Mouse (Mus musculus): Measurements from ENCODE around the gene Foxp1. TPM values are rescaled to one million over a fixed set of nuclear protein-coding genes. Genes with fewer than 3 reads are reported as not detected.
A peak's percentile ranks its signal among the peaks of the same experiment; 100 is the strongest.

The Foxp1 gene
- polyA plus RNA-seq, 1 experiment from 2014 or later: 91.9 TPM

DNA sequence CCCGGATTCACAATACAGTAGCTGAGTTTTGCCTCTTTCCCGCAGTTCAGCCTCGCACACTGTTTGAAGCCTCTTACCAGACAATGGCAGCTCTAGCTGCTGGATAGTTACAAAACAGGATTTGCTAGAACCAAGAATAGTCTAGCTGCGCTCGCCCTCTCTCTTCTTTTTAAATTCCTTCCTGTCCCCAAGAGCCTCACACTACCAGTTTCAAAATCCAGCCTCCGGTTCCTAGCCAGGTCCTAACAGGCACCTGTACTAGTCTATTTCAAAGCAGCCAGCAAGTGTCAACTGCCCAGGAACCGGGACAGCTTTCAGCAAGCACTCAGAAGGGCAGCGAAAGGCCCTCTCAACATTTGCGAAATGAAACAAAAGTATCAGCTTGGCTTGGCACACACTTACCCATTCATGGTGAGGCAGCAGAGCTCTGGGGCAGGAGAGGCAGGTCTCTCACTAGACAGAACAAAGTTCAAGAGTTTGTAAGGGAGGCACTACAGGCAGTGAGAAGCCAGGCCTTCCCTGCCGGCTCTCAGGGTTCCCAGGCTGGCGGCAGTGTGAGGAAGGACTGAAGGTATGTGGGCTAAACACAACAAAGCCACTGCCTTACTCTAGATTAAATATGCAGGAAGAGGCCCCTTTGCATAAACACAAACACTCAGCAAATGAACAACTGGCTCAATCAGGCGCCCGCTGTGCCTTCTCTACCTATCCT is 256.4 kb downstream of the Foxp1 start:
- DNase-seq (ENCODE audit: low spot score) (peak; percentile 44), ATAC-seq (ENCODE audit: low FRiP score) (no peak)
- Histone ChIP-seq H3K36me3 (ENCODE audit: control insufficient read depth, insufficient read depth, low read length) (no peaks in the 10 kb centered on the region), H3K4me1 (replicated peaks; ENCODE audit: control insufficient read depth, insufficient read depth, low read length) (peaks cover 15% of the 10 kb centered on the region), H3K4me3 (ENCODE audit: low read depth, low read length) (no peak overlapping the region), H3K9me3 (ENCODE audit: control insufficient read depth, low read length) (no peaks in the 10 kb centered on the region), H3K4me2 (replicated peaks; ENCODE audit: low read depth, low read length) (peak overlapping the region; percentile 5; the same call in 1 of the 2 replicates), H3K9ac (ENCODE audit: low read depth, low read length) (0 out of 2 replicates have a peak overlapping the region, but pooled peaks have one; percentile 11), H3K27me3 (ENCODE audit: control insufficient read depth, insufficient read depth, low read length) (no peaks in the 10 kb centered on the region), H3K27ac (ENCODE audit: low read depth, low read length) (0 out of 2 replicates have a peak overlapping the region, but pooled peaks have one; percentile 24)
- WGBS: 13% methylated on average over 13 of the region's 13 CpGs

DNA sequence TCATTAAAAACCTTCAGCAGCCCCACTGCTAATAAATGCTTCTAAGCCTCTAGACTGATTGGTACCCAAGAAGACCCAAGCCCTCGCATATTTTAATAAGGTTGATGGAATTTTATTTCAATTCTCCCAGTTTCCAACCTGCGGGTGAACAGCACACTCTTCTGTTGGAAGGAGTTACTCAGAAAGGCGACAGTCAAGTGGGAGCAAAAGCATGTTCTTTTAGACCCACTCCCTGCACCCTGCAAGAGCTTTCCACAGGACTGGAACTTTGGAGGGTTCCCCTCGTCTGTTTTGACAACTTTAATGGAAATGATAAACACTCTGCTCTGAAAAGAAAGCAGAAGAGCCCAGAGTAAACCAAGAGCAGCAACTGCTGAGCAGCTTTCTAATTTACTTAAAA is 257.3 kb downstream of the Foxp1 start:
- no peak overlapping the region for H3K9ac ChIP-seq (ENCODE audit: low read depth, low read length)
- 27% methylated on average over 4 of the region's 4 CpGs for WGBS
- H3K4me1 ChIP-seq (replicated peaks; ENCODE audit: control insufficient read depth, insufficient read depth, low read length): peaks cover 15% of the 10 kb centered on the region
- DNase-seq (ENCODE audit: low spot score) (peak; percentile 14), ATAC-seq (ENCODE audit: low FRiP score) (no peak)
- H3K36me3 ChIP-seq (ENCODE audit: control insufficient read depth, insufficient read depth, low read length): no peaks in the 10 kb centered on the region
- no peaks in the 10 kb centered on the region for H3K9me3 ChIP-seq (ENCODE audit: control insufficient read depth, low read length)
- H3K4me2 ChIP-seq (replicated peaks; ENCODE audit: low read depth, low read length): no peak overlapping the region
- no peak overlapping the region for H3K4me3 ChIP-seq (ENCODE audit: low read depth, low read length)
- no peaks in the 10 kb centered on the region for H3K27me3 ChIP-seq (ENCODE audit: control insufficient read depth, insufficient read depth, low read length)
- no peak overlapping the region for H3K27ac ChIP-seq (ENCODE audit: low read depth, low read length)

DNA sequence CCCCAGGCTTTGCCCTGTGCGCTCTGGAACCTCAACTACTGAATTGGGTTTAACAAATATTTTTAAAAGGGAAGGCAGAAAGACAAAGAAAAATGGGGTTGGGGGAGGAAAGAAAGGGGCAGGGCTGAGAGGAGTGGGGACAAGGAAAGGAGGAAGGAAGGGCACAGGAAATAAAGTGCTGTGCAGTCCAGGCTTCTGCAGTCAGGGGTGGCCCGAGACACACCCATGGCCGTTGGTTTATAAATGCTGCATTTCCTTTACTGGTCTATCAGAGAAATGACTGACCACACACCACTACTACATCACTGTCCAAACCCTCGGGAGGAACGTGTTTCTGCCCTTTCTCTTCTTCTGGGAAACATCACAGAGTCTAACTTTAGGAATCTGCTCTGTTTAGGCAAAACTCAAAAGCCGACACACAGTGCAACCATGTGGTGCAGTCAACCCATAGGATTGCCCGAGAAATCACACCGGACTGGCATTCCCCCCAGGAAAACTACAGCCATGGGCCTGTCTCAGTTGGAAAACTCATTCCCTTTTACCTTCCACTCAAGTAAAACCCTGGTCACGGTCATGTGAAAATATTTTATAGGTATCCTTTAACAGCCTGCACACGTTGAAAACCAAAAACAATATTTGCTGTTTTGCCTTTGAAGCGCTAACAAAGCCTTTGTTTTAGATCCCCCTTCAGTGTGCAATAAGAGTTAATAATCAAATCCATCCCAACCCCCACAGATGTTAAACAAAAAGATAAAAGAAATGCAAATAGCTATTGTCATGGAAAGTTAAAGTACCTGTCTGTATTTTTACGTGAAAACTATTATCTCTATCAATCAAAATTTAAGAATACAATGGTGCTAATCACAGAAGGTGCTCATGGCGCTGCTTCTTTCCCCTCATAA is 258.1 kb downstream of the Foxp1 start:
- Histone ChIP-seq H3K9ac (ENCODE audit: low read depth, low read length) (no peak overlapping the region), H3K9me3 (ENCODE audit: control insufficient read depth, low read length) (no peaks in the 10 kb centered on the region), H3K36me3 (ENCODE audit: control insufficient read depth, insufficient read depth, low read length) (no peaks in the 10 kb centered on the region), H3K4me2 (replicated peaks; ENCODE audit: low read depth, low read length) (no peak overlapping the region), H3K27ac (ENCODE audit: low read depth, low read length) (no peak overlapping the region), H3K27me3 (ENCODE audit: control insufficient read depth, insufficient read depth, low read length) (no peaks in the 10 kb centered on the region), H3K4me1 (replicated peaks; ENCODE audit: control insufficient read depth, insufficient read depth, low read length) (peaks cover 15% of the 10 kb centered on the region), H3K4me3 (ENCODE audit: low read depth, low read length) (no peak overlapping the region)
- DNase-seq (ENCODE audit: low spot score): peak; percentile 23
- no peak for ATAC-seq (ENCODE audit: low FRiP score)
- 24% methylated on average over 13 of the region's 13 CpGs for WGBS

DNA sequence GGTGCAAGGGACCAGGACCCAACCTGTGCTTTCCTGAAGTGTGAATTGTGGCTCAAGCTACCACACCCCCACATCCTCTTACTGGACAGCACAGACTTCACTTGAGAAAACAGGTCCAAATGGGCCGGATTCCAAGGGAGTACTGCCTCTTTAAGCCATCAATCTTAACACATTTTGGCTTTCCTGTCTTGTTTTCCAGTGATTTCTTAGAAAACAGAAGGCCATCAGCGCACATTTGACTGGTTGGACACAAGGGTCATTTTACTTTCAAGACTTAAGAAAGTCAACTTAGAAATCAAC is 258.7 kb downstream of the Foxp1 start:
- no peaks in the 10 kb centered on the region for H3K36me3 ChIP-seq (ENCODE audit: control insufficient read depth, insufficient read depth, low read length)
- no peaks in the 10 kb centered on the region for H3K9me3 ChIP-seq (ENCODE audit: control insufficient read depth, low read length)
- H3K4me3 ChIP-seq (ENCODE audit: low read depth, low read length): no peak overlapping the region
- H3K9ac ChIP-seq (ENCODE audit: low read depth, low read length): no peak overlapping the region
- 0 out of 2 replicates have a peak overlapping the region, but pooled peaks have one; percentile 11 for H3K4me2 ChIP-seq (replicated peaks; ENCODE audit: low read depth, low read length)
- no peak overlapping the region for H3K27ac ChIP-seq (ENCODE audit: low read depth, low read length)
- no peaks in the 10 kb centered on the region for H3K27me3 ChIP-seq (ENCODE audit: control insufficient read depth, insufficient read depth, low read length)
- H3K4me1 ChIP-seq (replicated peaks; ENCODE audit: control insufficient read depth, insufficient read depth, low read length): peaks cover 15% of the 10 kb centered on the region
- 31% methylated on average over 2 of the region's 2 CpGs for WGBS
- DNase-seq (ENCODE audit: low spot score) (peak; percentile 16), ATAC-seq (ENCODE audit: low FRiP score) (no peak)

DNA sequence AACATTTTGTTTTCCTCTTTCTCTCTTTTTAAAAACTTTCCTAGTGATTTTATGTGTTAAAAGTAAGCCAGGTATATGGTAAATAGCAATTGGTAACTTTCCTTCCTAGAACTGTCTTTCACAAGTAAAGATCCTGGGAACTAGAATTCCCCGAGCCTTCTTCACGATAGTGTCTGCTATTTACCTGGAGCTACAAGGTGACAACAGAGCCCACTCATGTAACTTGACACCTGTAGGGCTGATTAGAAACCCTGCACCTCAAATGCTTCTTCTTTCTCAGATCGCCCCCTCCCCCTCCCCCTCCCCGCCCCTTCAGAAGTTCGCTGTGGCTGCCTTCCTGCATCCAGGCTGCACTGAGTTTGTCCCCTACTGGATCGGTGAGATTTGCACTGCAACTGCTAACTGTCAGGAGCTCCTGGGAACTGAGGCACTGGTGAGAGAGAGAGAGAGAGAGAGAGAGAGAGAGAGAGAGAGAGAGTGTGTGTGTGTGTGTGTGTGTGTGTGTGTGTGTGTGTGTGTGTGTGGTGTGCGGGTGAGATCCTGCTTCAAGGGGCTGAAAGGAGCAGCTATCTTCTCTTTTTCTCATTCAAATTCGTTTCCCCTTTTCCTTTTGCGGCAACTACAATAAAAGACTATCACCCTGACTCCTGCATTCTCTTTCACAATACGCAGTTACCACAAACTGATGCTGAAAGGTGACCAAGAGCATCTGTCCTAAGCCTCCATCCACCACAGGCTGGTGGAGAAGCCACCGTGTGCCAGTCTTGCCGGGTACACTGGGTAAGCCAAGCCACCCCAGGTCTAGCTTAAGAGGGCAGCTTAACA is 259.2 kb downstream of the Foxp1 start:
- 13% methylated on average over 11 of the region's 12 CpGs for WGBS
- DNase-seq (ENCODE audit: low spot score) (peak; percentile 15), ATAC-seq (ENCODE audit: low FRiP score) (no peak)
- no peak overlapping the region for H3K27ac ChIP-seq (ENCODE audit: low read depth, low read length)
- no peaks in the 10 kb centered on the region for H3K36me3 ChIP-seq (ENCODE audit: control insufficient read depth, insufficient read depth, low read length)
- H3K4me3 ChIP-seq (ENCODE audit: low read depth, low read length): no peak overlapping the region
- H3K4me2 ChIP-seq (replicated peaks; ENCODE audit: low read depth, low read length): 0 out of 2 replicates have a peak overlapping the region, but pooled peaks have one; percentile 11
- peaks cover 15% of the 10 kb centered on the region for H3K4me1 ChIP-seq (replicated peaks; ENCODE audit: control insufficient read depth, insufficient read depth, low read length)
- no peaks in the 10 kb centered on the region for H3K27me3 ChIP-seq (ENCODE audit: control insufficient read depth, insufficient read depth, low read length)
- H3K9me3 ChIP-seq (ENCODE audit: control insufficient read depth, low read length): no peaks in the 10 kb centered on the region
- no peak overlapping the region for H3K9ac ChIP-seq (ENCODE audit: low read depth, low read length)

DNA sequence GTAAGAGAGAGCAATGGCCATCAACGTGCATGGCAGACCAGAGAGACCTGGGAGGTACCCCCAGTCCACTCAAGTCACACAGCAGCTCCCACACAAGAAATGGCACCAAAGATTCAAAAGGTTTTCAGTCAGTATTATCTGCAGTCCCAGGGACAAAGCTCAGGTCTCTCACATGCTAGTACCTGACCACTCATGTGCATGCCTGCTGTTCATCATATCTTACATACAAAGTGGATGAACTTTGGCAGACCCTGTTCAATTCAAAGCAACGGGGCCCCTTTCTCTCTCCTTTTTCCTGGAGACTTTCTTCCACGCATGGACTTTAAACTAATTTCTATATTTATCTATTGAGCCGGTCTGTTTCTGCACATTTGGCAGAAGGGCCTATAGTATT is 260.8 kb downstream of the Foxp1 start:
- 60% methylated on average over 4 of the region's 4 CpGs for WGBS
- DNase-seq (ENCODE audit: low spot score): no peak
- peaks cover 15% of the 10 kb centered on the region for H3K4me1 ChIP-seq (replicated peaks; ENCODE audit: control insufficient read depth, insufficient read depth, low read length)
- H3K4me2 ChIP-seq (replicated peaks; ENCODE audit: low read depth, low read length): no peak overlapping the region
- H3K4me3 ChIP-seq (ENCODE audit: low read depth, low read length): no peak overlapping the region
- no peaks in the 10 kb centered on the region for H3K27me3 ChIP-seq (ENCODE audit: control insufficient read depth, insufficient read depth, low read length)
- H3K9ac ChIP-seq (ENCODE audit: low read depth, low read length): no peak overlapping the region
- H3K27ac ChIP-seq (ENCODE audit: low read depth, low read length): no peak overlapping the region
- H3K36me3 ChIP-seq (ENCODE audit: control insufficient read depth, insufficient read depth, low read length): no peaks in the 10 kb centered on the region
- no peaks in the 10 kb centered on the region for H3K9me3 ChIP-seq (ENCODE audit: control insufficient read depth, low read length)
- no peak for ATAC-seq (ENCODE audit: low FRiP score)

DNA sequence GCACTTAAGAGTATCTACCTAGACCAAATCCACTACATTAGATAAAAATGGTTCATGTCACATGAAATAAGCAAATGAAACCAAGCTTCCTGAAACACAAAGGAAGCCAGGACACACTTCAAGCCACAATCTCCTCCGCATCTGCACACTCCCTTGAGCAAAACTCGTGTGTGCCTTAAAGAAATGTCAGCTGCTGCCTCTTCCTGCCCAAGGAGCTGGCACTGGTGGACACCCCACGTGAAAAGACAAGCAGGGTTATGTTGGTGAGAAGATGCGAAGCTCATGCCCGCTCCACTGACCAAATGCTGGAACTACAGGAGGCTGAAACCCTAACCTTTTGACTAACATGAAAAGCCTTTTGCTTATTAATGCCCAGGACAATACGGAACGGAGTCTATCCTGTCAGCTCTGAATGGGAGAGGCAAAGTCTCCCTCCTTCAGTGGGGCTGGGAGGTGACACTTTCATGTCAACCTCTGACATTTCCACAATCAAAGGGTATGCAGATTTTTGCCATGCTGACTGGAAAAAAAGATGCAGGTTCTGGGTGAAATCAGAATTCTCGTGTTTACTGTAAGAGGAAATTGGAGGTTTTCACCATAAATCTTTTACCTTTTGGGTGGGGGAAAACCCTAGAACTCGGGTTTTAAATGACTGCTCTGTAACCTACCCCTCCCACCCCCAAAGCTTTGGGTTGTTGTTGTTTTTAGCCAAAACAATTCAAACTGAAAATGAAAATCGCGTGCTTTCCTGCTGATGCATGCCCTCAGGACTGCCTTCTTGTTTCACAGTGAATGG is 261.4 kb downstream of the Foxp1 start:
- Histone ChIP-seq H3K9me3 (ENCODE audit: control insufficient read depth, low read length) (no peaks in the 10 kb centered on the region), H3K27me3 (ENCODE audit: control insufficient read depth, insufficient read depth, low read length) (no peaks in the 10 kb centered on the region), H3K4me2 (replicated peaks; ENCODE audit: low read depth, low read length) (no peak overlapping the region), H3K9ac (ENCODE audit: low read depth, low read length) (no peak overlapping the region), H3K36me3 (ENCODE audit: control insufficient read depth, insufficient read depth, low read length) (no peaks in the 10 kb centered on the region), H3K4me3 (ENCODE audit: low read depth, low read length) (no peak overlapping the region), H3K27ac (ENCODE audit: low read depth, low read length) (no peak overlapping the region), H3K4me1 (replicated peaks; ENCODE audit: control insufficient read depth, insufficient read depth, low read length) (peaks cover 10% of the 10 kb centered on the region)
- DNase-seq (ENCODE audit: low spot score) (no peak), ATAC-seq (ENCODE audit: low FRiP score) (no peak)
- WGBS: 46% methylated on average over 11 of the region's 11 CpGs

DNA sequence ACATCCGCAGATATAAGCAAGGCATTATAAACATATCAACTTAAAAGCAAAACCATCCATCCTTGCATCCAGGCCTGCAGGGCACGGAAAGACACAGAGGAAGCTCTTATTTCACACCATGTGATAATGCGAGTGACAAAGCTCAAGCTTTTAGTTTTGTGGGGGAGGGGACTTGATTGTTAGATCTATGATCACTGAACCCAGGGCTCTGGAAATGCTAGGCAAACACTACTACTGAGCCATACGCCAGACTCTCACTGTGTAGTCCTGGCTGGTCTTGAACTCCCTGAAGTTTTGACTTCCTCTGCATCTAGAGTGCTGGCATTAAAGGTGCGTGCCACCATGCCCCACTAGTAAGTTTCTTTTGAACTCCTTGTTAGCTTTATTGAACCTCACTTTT is 264.2 kb downstream of the Foxp1 start:
- WGBS: 71% methylated on average over 5 of the region's 5 CpGs
- H3K4me1 ChIP-seq (replicated peaks; ENCODE audit: control insufficient read depth, insufficient read depth, low read length): no peaks in the 10 kb centered on the region; the same call in 1 of the 2 replicates
- H3K9me3 ChIP-seq (ENCODE audit: control insufficient read depth, low read length): no peaks in the 10 kb centered on the region
- no peak overlapping the region for H3K27ac ChIP-seq (ENCODE audit: low read depth, low read length)
- no peaks in the 10 kb centered on the region for H3K36me3 ChIP-seq (ENCODE audit: control insufficient read depth, insufficient read depth, low read length)
- H3K27me3 ChIP-seq (ENCODE audit: control insufficient read depth, insufficient read depth, low read length): no peaks in the 10 kb centered on the region
- DNase-seq (ENCODE audit: low spot score) (no peak), ATAC-seq (ENCODE audit: low FRiP score) (no peak)
- no peak overlapping the region for H3K4me2 ChIP-seq (replicated peaks; ENCODE audit: low read depth, low read length)
- no peak overlapping the region for H3K4me3 ChIP-seq (ENCODE audit: low read depth, low read length)
- no peak overlapping the region for H3K9ac ChIP-seq (ENCODE audit: low read depth, low read length)

Data from hindbrain, embryonic 11.5 days (tissue).